Mouse (Mus musculus) liver, embryonic 14.5 days (tissue): ENCODE data around the gene Abhd16a.

ENCODE experiments used
- CTCF ChIP-seq: IDR thresholded peaks from 2 replicates; pipeline ENCODE4 v1.5.1; 2016; ENCODE audit warnings: antibody characterized with exemption, low read depth, control low read depth
- EP300 ChIP-seq: IDR thresholded peaks from 2 replicates; pipeline ENCODE4 v1.6.1; 2016; ENCODE audit warnings: antibody characterized with exemption, low read depth

GRCm38 (mm10) chr17:35071454-35071853 is 17.6 kb upstream of the Abhd16a start:
- TF ChIP-seq CTCF (no peak), EP300 (no peak)
